Mouse (Mus musculus): Measurements from ENCODE around the gene Dolk.

- TF ChIP-seq POLR2A (IDR thresholded peaks at IDR 0.05; ENCODE audit: insufficient read depth, low read depth, low read length) (no peak), CTCF (IDR thresholded peaks at IDR 0.05; ENCODE audit: insufficient read depth, low read depth, low read length) (no peak)
Observed at GRCm38 (mm10) chr2:30259131-30260064, 26.7 kb downstream of the Dolk start.

All from olfactory bulb, adult 2 months (tissue).